Mouse (Mus musculus) liver, embryonic 12.5 days (tissue): ENCODE results near the gene Anxa11. TPM values are rescaled to one million over a fixed set of nuclear protein-coding genes. Genes with fewer than 3 reads are reported as not detected.
A peak's percentile ranks its signal among the peaks of the same experiment; 100 is the strongest.
"Not testable (repeated sequence)": the region's sequence is repeated elsewhere in the genome, so short reads cannot be mapped to it uniquely, and the experiment has no call there.

Experiments
- ATAC-seq: fragments of 200-750 bp; cut with Nextera tagmentation; 2 replicates; pipeline ENCODE4 v1.8.0; 2017; ENCODE audit warnings: moderate number of reproducible peaks, mild to moderate bottlenecking, moderate library complexity
- H3K27ac ChIP-seq: fragments of 300-500 bp; sonication (generic); 2 replicates; pipeline ENCODE4 v1.5.1; 2016; ENCODE audit warnings: mild to moderate bottlenecking
- H3K27me3 ChIP-seq: fragments of 300-500 bp; sonication (generic); replicated peaks from 2 replicates; pipeline ENCODE4 v1.6.1; 2016; ENCODE audit warnings: mild to moderate bottlenecking, moderate library complexity
- H3K36me3 ChIP-seq: fragments of 300-500 bp; sonication (generic); 2 replicates; pipeline ENCODE4 v1.6.1; 2016; ENCODE audit warnings: mild to moderate bottlenecking, moderate library complexity
- H3K4me1 ChIP-seq: fragments of 300-500 bp; sonication (generic); 2 replicates; pipeline ENCODE4 v1.6.1; 2016
- H3K4me2 ChIP-seq: fragments of 300-500 bp; sonication (generic); 2 replicates; pipeline ENCODE4 v1.6.1; 2016; ENCODE audit warnings: mild to moderate bottlenecking, moderate library complexity
- H3K4me3 ChIP-seq: fragments of 300-500 bp; sonication (generic); 2 replicates; pipeline ENCODE4 v1.5.1; 2016; ENCODE audit warnings: mild to moderate bottlenecking, moderate library complexity
- H3K9ac ChIP-seq: fragments of 300-500 bp; sonication (generic); 2 replicates; pipeline ENCODE4 v1.6.1; 2016; ENCODE audit warnings: mild to moderate bottlenecking, moderate library complexity
- H3K9me3 ChIP-seq: fragments of 300-500 bp; sonication (generic); replicated peaks from 2 replicates; pipeline ENCODE4 v1.6.1; 2016; ENCODE audit warnings: mild to moderate bottlenecking, moderate library complexity
- WGBS: fragments of 180-500 bp; shearing (Covaris S2); methylation state at CpG from one replicate; pipeline ENCODE4 v1.1.7; 2016; ENCODE audit not compliant: insufficient replicate concordance; 5-methylcytosine and 5-hydroxymethylcytosine counted together
- polyA plus RNA-seq: library from polyadenylated mRNA; unstranded; fragments of >200 nt; fragmentation: Nextera tagmentation; extraction: Ambion mirVana; gene quantifications from 2 replicates; pipeline ENCODE4 v1.2.1, GENCODE M21; 2016

Gene Anxa11
- polyA plus RNA-seq, 1 experiment from 2014 or later, result 10.1 TPM

GRCm38 (mm10) chr14:25881769-25882168 is 39.8 kb downstream of the Anxa11 start:
- ATAC-seq, H3K4me1 ChIP-seq, H3K36me3 ChIP-seq, H3K27me3 ChIP-seq, H3K27ac ChIP-seq, H3K4me2 ChIP-seq, H3K9ac ChIP-seq, H3K9me3 ChIP-seq, H3K4me3 ChIP-seq: not testable (repeated sequence)
- WGBS, result no CpG with 5 or more reads among the region's 9 CpGs

DNA sequence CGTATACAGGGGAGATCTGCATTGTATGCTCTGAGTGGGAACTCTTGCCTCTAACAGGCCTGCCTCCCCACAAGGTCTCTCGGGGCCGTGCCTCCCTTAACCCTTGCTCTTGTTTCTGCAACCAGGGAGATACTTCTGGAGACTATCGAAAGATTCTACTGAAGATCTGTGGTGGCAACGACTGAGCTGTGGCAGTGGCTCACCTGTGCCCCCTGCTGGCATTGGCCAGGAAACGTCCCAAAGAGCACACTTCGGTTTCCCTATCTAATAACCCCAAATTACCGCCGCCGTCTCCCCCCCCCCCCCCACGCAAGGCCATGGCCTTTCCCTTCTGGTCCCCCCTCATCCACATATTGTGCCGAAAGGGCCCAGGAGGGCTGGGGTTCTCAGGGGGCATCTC is 43.9 kb downstream of the Anxa11 start:
- WGBS, result no CpG with 5 or more reads among the region's 12 CpGs
- H3K9ac ChIP-seq, H3K27ac ChIP-seq, ATAC-seq, H3K9me3 ChIP-seq, H3K4me2 ChIP-seq, H3K27me3 ChIP-seq, H3K36me3 ChIP-seq, H3K4me3 ChIP-seq, H3K4me1 ChIP-seq: not testable (repeated sequence)

- H3K9me3 ChIP-seq, H3K4me3 ChIP-seq, ATAC-seq, H3K4me2 ChIP-seq, H3K4me1 ChIP-seq, H3K27me3 ChIP-seq, H3K27ac ChIP-seq, H3K36me3 ChIP-seq, H3K9ac ChIP-seq: not testable (repeated sequence)
- no CpG with 5 or more reads among the region's 3 CpGs for WGBS
These were observed 52.6 kb downstream of the Anxa11 start for GRCm38 (mm10) chr14:25894566-25894965.

- H3K9me3 ChIP-seq, H3K4me1 ChIP-seq, H3K4me2 ChIP-seq, ATAC-seq, H3K36me3 ChIP-seq, H3K9ac ChIP-seq, H3K27ac ChIP-seq, H3K27me3 ChIP-seq, H3K4me3 ChIP-seq: not testable (repeated sequence)
- no CpG with 5 or more reads among the region's 7 CpGs for WGBS
These were observed 53.7 kb downstream of the Anxa11 start for GRCm38 (mm10) chr14:25895686-25896085.

DNA sequence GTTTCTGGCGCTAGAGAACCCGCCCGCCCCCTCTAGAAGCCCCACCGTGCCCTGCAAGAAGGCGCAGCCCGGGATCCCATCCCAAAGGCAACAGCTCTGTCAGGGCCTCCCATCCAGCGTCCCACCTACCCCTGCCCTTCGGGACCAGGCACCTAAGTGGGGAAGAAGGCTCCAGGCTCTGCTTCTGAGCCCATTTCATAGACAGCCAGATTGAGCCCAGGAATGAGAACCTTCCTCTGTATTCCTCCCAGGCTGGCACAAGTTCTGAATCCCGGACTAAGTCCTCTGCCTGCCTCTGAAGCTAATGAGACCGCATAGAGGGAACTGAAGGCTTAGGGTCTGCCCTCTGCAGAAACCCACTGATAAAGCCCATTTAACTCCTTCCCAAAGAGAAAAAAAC is 61.0 kb downstream of the Anxa11 start, which contains the start of gene Plac9a:
Gene Plac9a, minus strand, starts transcription at position 101 of the 400 bp plus-strand sequence.
- H3K4me3 ChIP-seq, H3K4me1 ChIP-seq, H3K27me3 ChIP-seq, H3K9ac ChIP-seq, H3K9me3 ChIP-seq, ATAC-seq, H3K27ac ChIP-seq, H3K36me3 ChIP-seq, H3K4me2 ChIP-seq: not testable (repeated sequence)
- whole genome bisulfite sequencing, result no CpG with 5 or more reads among the region's 10 CpGs

GRCm38 (mm10) chr14:25905243-25905642 is 63.3 kb downstream of the Anxa11 start:
- not testable (repeated sequence) for ATAC-seq, H3K9me3 ChIP-seq, H3K4me1 ChIP-seq, H3K27ac ChIP-seq, H3K4me3 ChIP-seq, H3K4me2 ChIP-seq, H3K27me3 ChIP-seq, H3K9ac ChIP-seq, H3K36me3 ChIP-seq
- WGBS, result 50% methylated on average over 1 of the region's 5 CpGs

DNA sequence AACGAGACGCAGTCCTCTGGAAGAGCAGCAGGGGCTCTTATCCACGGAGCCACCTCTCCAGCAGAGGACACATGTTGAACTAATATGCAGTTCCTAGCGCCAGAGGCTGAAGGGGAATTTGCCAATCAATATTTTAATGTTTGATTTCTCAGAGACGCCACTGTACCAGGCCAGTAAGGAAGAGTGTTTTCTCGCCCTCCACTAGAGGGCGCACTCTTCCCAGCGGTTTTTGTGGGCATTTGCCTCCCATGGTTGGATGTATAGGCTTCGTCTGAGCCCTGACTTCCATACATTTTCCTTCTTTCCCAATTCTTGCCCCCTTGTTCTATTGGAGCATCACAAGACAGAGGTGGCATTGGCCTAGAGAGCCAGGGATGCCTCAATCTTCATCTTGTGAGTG is 65.3 kb downstream of the Anxa11 start:
- H3K27me3 ChIP-seq, ATAC-seq, H3K4me2 ChIP-seq, H3K36me3 ChIP-seq, H3K9me3 ChIP-seq, H3K4me1 ChIP-seq, H3K4me3 ChIP-seq, H3K9ac ChIP-seq, H3K27ac ChIP-seq: not testable (repeated sequence)
- no CpG with 5 or more reads among the region's 9 CpGs for WGBS

GRCm38 (mm10) chr14:25908976-25909375 is 67.0 kb downstream of the Anxa11 start:
- no CpG with 5 or more reads among the region's 8 CpGs for WGBS
- H3K9ac ChIP-seq, H3K4me3 ChIP-seq: not testable (repeated sequence)

DNA sequence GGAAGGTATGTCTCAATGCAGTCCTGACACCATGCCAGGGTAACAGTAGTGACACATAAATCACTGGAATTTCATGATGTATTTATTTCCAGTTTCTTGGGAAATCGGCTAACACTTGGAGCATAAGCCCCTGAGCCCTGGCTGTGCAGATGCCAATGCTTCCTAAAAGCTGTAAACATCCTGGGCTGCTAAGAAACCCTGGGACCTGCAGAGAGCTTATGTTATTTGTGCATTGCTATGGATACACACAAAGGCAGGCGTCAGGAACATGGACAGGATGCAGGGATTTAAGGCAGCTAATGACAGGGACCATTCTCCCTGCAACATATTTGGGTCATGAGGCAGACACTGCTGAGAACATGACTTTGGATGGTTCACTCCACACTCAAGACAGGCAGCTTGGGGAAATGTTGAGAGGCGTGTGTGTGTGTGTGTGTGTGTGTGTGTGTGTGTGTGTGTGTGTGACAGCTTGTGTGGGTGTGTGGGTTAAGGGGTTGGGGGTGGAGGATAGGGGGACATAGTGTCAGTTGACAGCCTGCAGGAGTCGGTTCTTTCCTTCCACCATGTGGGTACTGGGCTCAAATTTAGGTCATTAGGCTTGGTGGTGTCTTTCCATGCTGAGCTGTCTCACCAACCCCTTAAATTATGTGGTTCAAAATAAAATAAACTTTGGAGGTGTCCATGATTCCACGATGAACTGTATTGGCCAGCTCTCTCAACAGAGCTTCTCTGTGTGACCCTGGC is 76.6 kb downstream of the Anxa11 start:
- no CpG with 5 or more reads among the region's 5 CpGs for WGBS
- H3K9me3 ChIP-seq, H3K36me3 ChIP-seq, H3K4me2 ChIP-seq, H3K27me3 ChIP-seq, H3K27ac ChIP-seq, ATAC-seq, H3K9ac ChIP-seq, H3K4me3 ChIP-seq, H3K4me1 ChIP-seq: not testable (repeated sequence)

More at GRCm38 (mm10) chr14:25908976-25909375, 67.0 kb downstream of the Anxa11 start:
- H3K27me3 ChIP-seq, H3K9me3 ChIP-seq, H3K4me1 ChIP-seq, H3K4me2 ChIP-seq, H3K27ac ChIP-seq, ATAC-seq, H3K36me3 ChIP-seq: not testable (repeated sequence)

GRCm38 (mm10) chr14:25926814-25927561 is 85.0 kb downstream of the Anxa11 start:
- WGBS, result no CpG with 5 or more reads among the region's 44 CpGs
- H3K4me2 ChIP-seq, H3K27me3 ChIP-seq, H3K4me1 ChIP-seq, H3K27ac ChIP-seq, H3K4me3 ChIP-seq, H3K9ac ChIP-seq, H3K36me3 ChIP-seq, H3K9me3 ChIP-seq: not testable (repeated sequence)
- peak; percentile 71 for ATAC-seq

DNA sequence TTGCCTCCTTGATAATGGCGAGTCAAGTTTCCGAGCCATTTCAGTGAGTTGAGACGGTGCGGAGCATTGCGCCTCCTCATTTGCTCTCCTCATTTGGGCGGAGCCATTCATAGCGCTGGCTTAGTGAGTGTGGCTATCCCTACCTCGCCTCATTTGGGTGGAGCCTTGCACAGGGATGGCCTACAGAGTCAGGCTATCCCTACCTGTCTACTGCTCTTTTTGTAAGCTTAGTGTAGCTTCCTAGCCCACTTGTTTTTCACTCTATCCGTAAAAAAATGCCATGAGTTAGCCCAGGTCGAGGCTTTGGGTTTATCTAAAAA is 85.6 kb downstream of the Anxa11 start, which contains the start of gene Tmem254a:
Gene Tmem254a, minus strand, starts transcription at position 111 of the 320 bp plus-strand sequence.
- H3K27me3 ChIP-seq, H3K36me3 ChIP-seq, H3K4me3 ChIP-seq, H3K4me2 ChIP-seq, H3K4me1 ChIP-seq, H3K9me3 ChIP-seq, H3K9ac ChIP-seq, H3K27ac ChIP-seq: not testable (repeated sequence)
- no CpG with 5 or more reads among the region's 10 CpGs for WGBS
- ATAC-seq, result peak; percentile 82
